Mouse (Mus musculus): ENCODE measurements around the gene Cntnap1. TPM values are rescaled to one million over a fixed set of nuclear protein-coding genes. Genes with fewer than 3 reads are reported as not detected.
A peak's percentile ranks its signal among the peaks of the same experiment; 100 is the strongest.
"Not testable (repeated sequence)": the region's sequence is repeated elsewhere in the genome, so short reads cannot be mapped to it uniquely, and the experiment has no call there.

The Cntnap1 gene
- 1.5 and 2.1 TPM in 2 replicates for polyA plus RNA-seq (2012; rRNA removed)
- 0.56 and 0.64 TPM in 2 replicates for polyA plus RNA-seq (2014; fragmentation: Nextera tagmentation; extraction: Ambion mirVana)

DNA sequence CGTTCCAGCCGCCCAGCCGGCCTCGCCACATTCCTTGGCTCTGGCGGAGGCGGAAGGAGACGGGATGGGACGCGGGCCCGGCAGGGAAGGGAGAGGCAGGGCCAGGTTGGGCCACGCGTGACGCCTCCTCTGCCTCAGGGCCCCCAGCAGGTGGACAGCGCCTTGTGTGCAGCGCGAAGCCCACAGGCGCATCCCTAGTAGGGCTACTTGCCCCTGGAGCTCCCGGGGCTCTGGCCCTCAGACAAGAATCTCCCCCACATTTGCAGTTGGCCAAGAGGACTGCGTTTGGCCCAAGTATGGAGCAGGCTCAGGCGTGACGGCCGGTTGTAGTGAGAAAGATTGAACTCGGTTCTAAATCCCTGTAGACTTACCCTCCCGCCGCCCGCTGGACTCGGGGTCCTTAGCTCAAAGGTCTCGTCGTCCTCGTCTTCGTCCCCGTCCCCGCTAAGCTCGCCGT is at the start of gene Cntnap1:
Cntnap1 (plus strand) TSS at position 170 of the 457 bp plus-strand sequence.
- ATAC-seq (ENCODE audit: low FRiP score, low read depth) (no peak), DNase-seq (ENCODE audit: low spot score) (no peak)
- peak within 1 kb of the TSS; percentile 81 for H3K4me3 ChIP-seq (replicated peaks; ENCODE audit: low read length)
- WGBS, result under 1% methylated on average over 31 of the region's 35 CpGs
- H3K9me3 ChIP-seq (ENCODE audit: control insufficient read depth, low read length), result no peaks in the 10 kb centered on the region
- peaks cover 66% of the 10 kb centered on the region for H3K27me3 ChIP-seq (ENCODE audit: control insufficient read depth, insufficient read depth, low read length)
- peaks cover 31% of the 10 kb centered on the region for H3K4me1 ChIP-seq (ENCODE audit: control insufficient read depth, insufficient read depth, low read length)
- peaks cover 23% of the 10 kb centered on the region for H3K36me3 ChIP-seq (ENCODE audit: control insufficient read depth, insufficient read depth, low read length)
- TF ChIP-seq POLR2A (IDR thresholded peaks at IDR 0.05; ENCODE audit: borderline replicate concordance, extremely low read depth, insufficient read depth, insufficient read length), result no peak
- no peak within 1 kb of the TSS for H3K27ac ChIP-seq (replicated peaks; ENCODE audit: low read depth, low read length)
- peak within 1 kb of the TSS; percentile 52 for H3K4me2 ChIP-seq (replicated peaks; ENCODE audit: low read depth, low read length, severe bottlenecking)
- H3K9ac ChIP-seq (ENCODE audit: low read depth, low read length, severe bottlenecking), result peak within 1 kb of the TSS; percentile 66

DNA sequence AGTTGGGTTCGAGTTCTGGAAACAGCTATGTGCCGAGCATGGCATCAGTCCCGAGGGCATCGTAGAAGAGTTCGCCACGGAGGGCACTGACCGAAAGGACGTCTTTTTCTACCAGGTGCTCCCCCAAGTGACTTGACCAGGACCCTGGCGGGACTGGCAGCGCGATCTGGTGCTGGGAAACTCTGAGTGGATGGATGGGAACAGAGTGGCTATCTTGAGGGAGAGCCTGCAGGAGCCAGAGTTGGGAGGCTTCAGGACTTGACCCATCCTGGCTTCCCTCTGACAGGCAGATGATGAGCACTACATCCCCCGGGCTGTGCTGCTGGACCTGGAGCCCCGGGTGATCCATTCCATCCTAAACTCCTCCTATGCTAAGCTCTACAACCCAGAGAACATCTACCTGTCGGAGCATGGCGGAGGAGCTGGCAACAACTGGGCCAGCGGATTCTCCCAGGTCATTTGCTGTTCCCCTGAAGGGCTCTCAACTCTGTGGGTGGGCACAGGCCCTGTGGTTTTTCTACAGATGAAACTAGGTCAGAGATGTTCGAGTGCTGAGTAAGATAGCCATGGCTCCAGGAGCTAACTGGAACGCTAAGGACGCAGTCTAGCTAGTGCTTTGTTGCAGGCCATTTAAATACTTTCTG is 49.7 kb upstream of the Cntnap1 start:
- no peaks in the 10 kb centered on the region for H3K9me3 ChIP-seq (ENCODE audit: control insufficient read depth, low read length)
- no peaks in the 10 kb centered on the region for H3K27me3 ChIP-seq (ENCODE audit: control insufficient read depth, insufficient read depth, low read length)
- peaks cover 18% of the 10 kb centered on the region for H3K4me1 ChIP-seq (ENCODE audit: control insufficient read depth, insufficient read depth, low read length)
- ATAC-seq (ENCODE audit: low FRiP score, low read depth) (no peak), DNase-seq (ENCODE audit: low spot score) (no peak)
- peak overlapping the region; percentile 88 for H3K27ac ChIP-seq (replicated peaks; ENCODE audit: low read depth, low read length)
- peak overlapping the region; percentile 75 for H3K9ac ChIP-seq (ENCODE audit: low read depth, low read length, severe bottlenecking)
- H3K4me2 ChIP-seq (replicated peaks; ENCODE audit: low read depth, low read length, severe bottlenecking), result peak overlapping the region; percentile 79
- H3K36me3 ChIP-seq (ENCODE audit: control insufficient read depth, insufficient read depth, low read length), result peaks cover 27% of the 10 kb centered on the region
- no peak for TF ChIP-seq POLR2A (IDR thresholded peaks at IDR 0.05; ENCODE audit: borderline replicate concordance, extremely low read depth, insufficient read depth, insufficient read length)
- H3K4me3 ChIP-seq (replicated peaks; ENCODE audit: low read length), result peak overlapping the region; percentile 91
- 23% methylated on average over 19 of the region's 19 CpGs for WGBS

DNA sequence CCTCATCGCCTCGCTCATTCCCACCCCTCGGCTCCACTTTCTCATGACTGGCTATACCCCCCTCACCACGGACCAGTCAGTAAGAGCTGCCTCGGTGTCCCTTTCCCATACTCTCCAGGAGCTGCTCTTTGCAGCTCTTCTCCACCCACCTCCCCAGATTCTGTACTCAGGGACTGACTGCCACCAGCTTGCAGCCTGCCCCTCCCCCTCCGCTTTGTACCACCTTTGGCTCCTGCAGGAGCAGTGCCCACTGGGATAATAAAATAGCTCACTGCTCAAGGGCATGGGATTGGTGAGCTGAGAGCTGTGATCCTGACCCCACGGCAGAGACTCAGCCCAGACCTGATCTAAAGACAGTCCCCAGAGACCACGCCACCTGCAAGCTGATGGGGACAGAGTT is 45.8 kb upstream of the Cntnap1 start:
- not testable (repeated sequence) for H3K4me3 ChIP-seq (replicated peaks; ENCODE audit: low read length); H3K4me2 ChIP-seq (replicated peaks; ENCODE audit: low read depth, low read length, severe bottlenecking); H3K9ac ChIP-seq (ENCODE audit: low read depth, low read length, severe bottlenecking); DNase-seq (ENCODE audit: low spot score); H3K27me3 ChIP-seq (ENCODE audit: control insufficient read depth, insufficient read depth, low read length); H3K4me1 ChIP-seq (ENCODE audit: control insufficient read depth, insufficient read depth, low read length); ATAC-seq (ENCODE audit: low FRiP score, low read depth); H3K9me3 ChIP-seq (ENCODE audit: control insufficient read depth, low read length); H3K27ac ChIP-seq (replicated peaks; ENCODE audit: low read depth, low read length)
- 92% methylated on average over 8 of the region's 8 CpGs for WGBS
- peaks cover 33% of the 10 kb centered on the region for H3K36me3 ChIP-seq (ENCODE audit: control insufficient read depth, insufficient read depth, low read length)

DNA sequence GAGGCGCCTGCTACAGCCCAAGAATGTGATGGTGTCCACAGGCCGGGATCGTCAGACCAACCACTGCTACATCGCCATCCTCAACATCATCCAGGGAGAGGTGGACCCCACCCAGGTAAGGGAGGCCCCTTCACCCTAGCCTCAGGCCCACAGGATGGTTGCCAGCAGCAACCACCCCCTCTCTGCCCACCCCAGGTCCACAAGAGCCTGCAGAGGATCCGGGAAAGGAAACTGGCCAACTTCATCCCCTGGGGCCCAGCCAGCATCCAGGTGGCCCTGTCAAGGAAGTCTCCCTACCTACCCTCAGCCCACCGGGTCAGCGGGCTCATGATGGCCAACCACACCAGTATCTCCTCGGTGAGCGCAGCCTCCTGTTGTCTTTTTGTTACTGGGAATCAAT is 45.3 kb upstream of the Cntnap1 start:
- not testable (repeated sequence) for H3K27ac ChIP-seq (replicated peaks; ENCODE audit: low read depth, low read length); H3K9me3 ChIP-seq (ENCODE audit: control insufficient read depth, low read length); DNase-seq (ENCODE audit: low spot score); H3K9ac ChIP-seq (ENCODE audit: low read depth, low read length, severe bottlenecking); H3K4me2 ChIP-seq (replicated peaks; ENCODE audit: low read depth, low read length, severe bottlenecking); H3K27me3 ChIP-seq (ENCODE audit: control insufficient read depth, insufficient read depth, low read length); ATAC-seq (ENCODE audit: low FRiP score, low read depth); H3K4me1 ChIP-seq (ENCODE audit: control insufficient read depth, insufficient read depth, low read length); H3K4me3 ChIP-seq (replicated peaks; ENCODE audit: low read length)
- 93% methylated on average over 4 of the region's 9 CpGs for WGBS
- peaks cover 33% of the 10 kb centered on the region for H3K36me3 ChIP-seq (ENCODE audit: control insufficient read depth, insufficient read depth, low read length)

DNA sequence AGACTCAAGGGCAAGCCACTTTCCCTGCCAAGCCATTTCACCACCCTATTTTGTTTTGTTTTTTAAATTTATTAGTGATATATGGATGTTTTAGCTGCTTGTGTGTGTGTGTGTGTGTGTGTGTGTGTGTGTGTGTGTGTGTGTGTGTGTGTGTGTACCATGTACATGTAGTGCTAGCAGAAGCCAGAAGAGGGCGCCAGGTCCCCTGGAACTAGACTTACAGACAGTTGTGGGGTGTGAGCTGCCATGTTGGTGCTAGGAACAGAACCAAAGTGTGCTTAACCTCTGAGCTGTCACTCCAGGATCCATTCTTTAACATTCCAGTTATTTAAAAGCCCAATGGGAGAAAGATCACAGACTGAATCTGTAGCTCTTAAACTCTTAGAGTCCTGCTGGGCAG is 43.2 kb upstream of the Cntnap1 start:
- ATAC-seq (ENCODE audit: low FRiP score, low read depth) (no peak), DNase-seq (ENCODE audit: low spot score) (no peak)
- Histone ChIP-seq H3K4me2 (replicated peaks; ENCODE audit: low read depth, low read length, severe bottlenecking) (no peak overlapping the region), H3K36me3 (ENCODE audit: control insufficient read depth, insufficient read depth, low read length) (peaks cover 33% of the 10 kb centered on the region), H3K9ac (ENCODE audit: low read depth, low read length, severe bottlenecking) (no peak overlapping the region), H3K27me3 (ENCODE audit: control insufficient read depth, insufficient read depth, low read length) (no peaks in the 10 kb centered on the region), H3K9me3 (ENCODE audit: control insufficient read depth, low read length) (no peaks in the 10 kb centered on the region), H3K4me3 (replicated peaks; ENCODE audit: low read length) (no peak overlapping the region), H3K27ac (replicated peaks; ENCODE audit: low read depth, low read length) (no peak overlapping the region), H3K4me1 (ENCODE audit: control insufficient read depth, insufficient read depth, low read length) (no peaks in the 10 kb centered on the region)
- no peak for TF ChIP-seq POLR2A (IDR thresholded peaks at IDR 0.05; ENCODE audit: borderline replicate concordance, extremely low read depth, insufficient read depth, insufficient read length)
- WGBS, result 83% methylated on average over 1 of the region's 1 CpGs

All from limb, embryonic 14.5 days (tissue).